Mouse (Mus musculus) cerebellum, adult (tissue): Measurements from ENCODE around the gene Dusp21.

Experiments
- ATAC-seq: cut with Nextera tagmentation; 2 replicates; pipeline ENCODE4 v1.9.2; 2017; ENCODE audit warnings: mild to moderate bottlenecking, moderate library complexity, mixed read lengths; ENCODE audit not compliant: insufficient number of reproducible peaks, low FRiP score, low TSS enrichment

Dusp21 gene

GRCm38 (mm10) chrX:18145557-18145956 lies at the start of gene Dusp21:
Dusp21 (plus strand) TSS chrX:18145857.
- no peak for ATAC-seq

GRCm38 (mm10) chrX:18160734-18161442 lies 15.2 kb downstream of the Dusp21 start:
- ATAC-seq = no peak

GRCm38 (mm10) chrX:18161796-18162191 lies 16.1 kb downstream of the Dusp21 start:
- peak; percentile 67 for ATAC-seq

DNA sequence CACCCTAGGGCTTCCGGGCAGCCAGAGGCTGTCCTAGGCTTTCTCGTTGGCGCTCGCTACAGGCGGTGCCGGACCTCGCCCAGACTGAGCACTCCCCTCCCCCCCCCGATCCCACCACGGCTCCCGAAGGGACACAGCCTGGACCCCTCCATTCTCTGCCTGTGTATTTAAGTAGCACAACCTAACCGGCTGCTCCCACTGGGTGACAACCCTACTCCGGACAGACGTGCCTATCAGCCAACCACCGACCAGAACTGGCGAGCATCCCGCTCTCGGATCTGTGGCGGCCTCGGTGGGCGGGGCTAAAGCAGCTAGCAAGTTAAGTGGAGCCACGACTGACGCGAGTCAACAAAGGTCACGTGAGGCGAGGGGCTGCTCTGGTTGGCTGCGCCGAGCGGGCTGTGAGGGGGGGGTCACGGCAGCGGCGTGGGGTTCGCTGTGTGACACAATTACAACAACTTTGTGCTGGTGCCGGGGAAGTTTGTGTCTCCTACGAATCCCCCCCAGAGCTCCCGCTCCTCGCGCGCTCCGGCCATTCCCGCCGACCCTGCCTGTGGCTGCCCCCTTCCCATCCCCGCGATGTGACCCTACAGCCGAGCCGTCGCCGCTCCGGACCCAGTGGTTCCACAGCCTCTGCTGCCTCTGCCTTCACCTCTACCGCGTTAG lies 16.7 kb downstream of the Dusp21 start, which contains the start of gene Kdm6a:
Gene Kdm6a, plus strand, starts transcription at position 384 of the 666 bp plus-strand sequence.
- peak; percentile 97 for ATAC-seq

GRCm38 (mm10) chrX:18162861-18163731 lies 17.4 kb downstream of the Dusp21 start:
- peak; percentile 69 for ATAC-seq

DNA sequence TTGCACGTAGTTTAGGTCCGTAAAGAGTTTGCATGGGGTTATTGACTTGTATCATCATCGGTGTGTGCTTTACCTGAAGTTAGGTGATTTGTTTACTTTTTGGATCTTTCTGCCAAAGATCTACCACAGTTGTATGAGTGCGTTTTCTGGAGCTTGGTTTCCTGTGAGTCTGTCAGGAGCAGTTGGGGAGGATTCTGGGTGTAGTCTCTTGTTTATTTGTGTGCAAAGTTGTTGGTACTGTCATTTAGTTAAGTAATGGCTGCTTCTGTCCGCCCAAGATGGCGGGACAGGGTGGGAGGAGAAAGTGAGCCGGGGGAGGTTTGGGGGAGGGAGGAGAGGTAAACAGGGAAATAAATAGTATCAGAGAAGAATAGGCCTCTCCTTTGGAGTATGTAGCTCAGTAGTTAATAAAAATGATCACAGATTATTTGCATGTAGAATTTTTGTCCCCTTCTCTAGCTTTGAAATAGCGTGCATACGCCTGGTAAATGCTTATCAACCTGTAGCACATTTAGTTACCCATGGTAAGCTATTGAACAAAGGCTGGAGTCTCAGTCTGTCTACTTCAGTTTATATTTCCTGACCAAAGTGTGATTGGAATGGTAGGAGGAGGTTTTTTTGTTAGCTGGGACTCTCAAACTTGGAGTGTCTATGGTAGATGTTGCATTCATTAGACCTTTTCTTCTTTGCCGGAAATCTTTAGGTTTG lies 18.4 kb downstream of the Dusp21 start:
- no peak for ATAC-seq

- ATAC-seq = no peak
These were observed 19.5 kb downstream of the Dusp21 start for GRCm38 (mm10) chrX:18165121-18165520.

- ATAC-seq = no peak
These were observed 21.3 kb downstream of the Dusp21 start for GRCm38 (mm10) chrX:18166961-18167360.

DNA sequence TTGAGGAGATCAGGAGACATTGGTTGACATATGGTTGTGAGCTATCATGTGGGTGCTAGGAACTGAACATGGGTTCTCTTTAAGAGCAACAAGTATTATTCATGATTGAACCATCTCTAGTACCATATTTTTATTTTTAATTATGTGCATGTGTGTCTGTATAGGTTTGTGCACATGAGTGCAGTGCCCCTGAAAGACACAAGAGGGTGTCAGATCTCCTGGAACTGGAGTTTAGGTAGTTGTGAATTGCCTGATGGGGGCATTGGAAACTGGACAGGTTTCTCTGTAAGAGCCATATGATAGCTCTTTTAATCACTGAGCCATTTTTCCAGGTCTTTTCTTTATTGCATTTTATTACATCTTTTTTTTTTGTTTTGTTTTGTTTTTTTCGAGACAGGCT lies 23.3 kb downstream of the Dusp21 start:
- no peak for ATAC-seq

GRCm38 (mm10) chrX:18174831-18175230 lies 29.2 kb downstream of the Dusp21 start:
- no peak for ATAC-seq

DNA sequence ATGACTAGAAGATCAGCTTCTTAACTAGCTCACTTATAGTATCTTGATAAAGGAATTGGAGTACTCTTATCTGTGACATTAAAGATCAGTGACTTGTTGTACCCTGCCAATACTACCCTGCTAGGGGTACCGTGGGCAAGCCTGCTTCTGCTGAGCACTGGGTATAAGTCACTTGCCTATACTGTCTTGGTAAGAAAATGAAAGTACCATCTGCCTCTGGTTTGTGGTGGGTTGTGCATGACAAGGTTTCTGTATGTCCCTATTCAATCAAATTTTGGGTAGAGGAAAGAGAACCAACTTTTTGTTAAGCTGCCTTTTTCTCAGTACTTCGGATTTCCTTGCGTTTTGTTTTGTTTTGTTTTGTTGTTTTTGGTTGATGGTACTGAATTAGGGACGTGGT lies 32.1 kb downstream of the Dusp21 start:
- no peak for ATAC-seq

GRCm38 (mm10) chrX:18179492-18179891 lies 33.8 kb downstream of the Dusp21 start:
- ATAC-seq = no peak

GRCm38 (mm10) chrX:18187203-18187602 lies 41.5 kb downstream of the Dusp21 start:
- ATAC-seq = no peak

- ATAC-seq = no peak
These were observed 42.6 kb downstream of the Dusp21 start for GRCm38 (mm10) chrX:18188293-18188692.
